Mouse (Mus musculus) heart, postnatal 0 days (tissue): ENCODE measurements around the gene Tbc1d10c. TPM values are rescaled to one million over a fixed set of nuclear protein-coding genes. Genes with fewer than 3 reads are reported as not detected.

ENCODE experiments used
- ATAC-seq: fragments of 200-750 bp; cut with Nextera tagmentation; 2 replicates; pipeline ENCODE4 v1.8.0; 2017; ENCODE audit warnings: low read depth, moderate number of reproducible peaks, moderate library complexity; ENCODE audit not compliant: insufficient read depth
- DNase-seq: peaks from one replicate; pipeline ENCODE4 v3.0.0-alpha.2; 2016; ENCODE audit warnings: low spot score
- H3K27ac ChIP-seq: fragments of 300-500 bp; sonication (generic); 2 replicates; pipeline ENCODE4 v1.5.1; 2014; ENCODE audit warnings: low read depth, mild to moderate bottlenecking
- H3K27me3 ChIP-seq: fragments of 300-500 bp; sonication (generic); 2 replicates; pipeline ENCODE4 v1.6.1; 2014; ENCODE audit warnings: low read length, mixed read lengths; ENCODE audit not compliant: control insufficient read depth, insufficient read depth
- H3K36me3 ChIP-seq: fragments of 300-500 bp; sonication (generic); replicated peaks from 2 replicates; pipeline ENCODE4 v1.6.1; 2014; ENCODE audit warnings: low read length, mixed read lengths; ENCODE audit not compliant: control insufficient read depth, insufficient read depth
- H3K4me1 ChIP-seq: fragments of 300-500 bp; sonication (generic); 2 replicates; pipeline ENCODE4 v1.6.1; 2014; ENCODE audit warnings: antibody characterized with exemption; ENCODE audit not compliant: control insufficient read depth, insufficient read depth
- H3K4me2 ChIP-seq: fragments of 300-500 bp; sonication (generic); 2 replicates; pipeline ENCODE4 v1.6.1; 2014; ENCODE audit warnings: low read depth, mild to moderate bottlenecking, low read length, moderate library complexity
- H3K4me3 ChIP-seq: fragments of 300-500 bp; sonication (generic); 2 replicates; pipeline ENCODE4 v1.5.1; 2014; ENCODE audit warnings: low read depth, low read length
- H3K9ac ChIP-seq: fragments of 300-500 bp; sonication (generic); replicated peaks from 2 replicates; pipeline ENCODE4 v1.6.1; 2014; ENCODE audit warnings: low read depth, low read length, mixed read lengths
- H3K9me3 ChIP-seq: fragments of 300-500 bp; sonication (generic); replicated peaks from 2 replicates; pipeline ENCODE4 v1.6.1; 2016; ENCODE audit warnings: low read length; ENCODE audit not compliant: control insufficient read depth
- CTCF ChIP-seq: IDR thresholded peaks from 2 replicates; pipeline ENCODE4 v1.5.1; 2016; ENCODE audit warnings: antibody characterized with exemption, control low read depth, low read depth
- EP300 ChIP-seq: IDR thresholded peaks from 2 replicates; pipeline ENCODE4 v1.6.1; 2016; ENCODE audit warnings: antibody characterized with exemption, low read depth
- WGBS: fragments of 180-500 bp; shearing (Covaris S2); extraction: QIAGEN DNeasy Blood & Tissue Kit; methylation state at CpG from one replicate; pipeline ENCODE4 v1.1.7; 2014; 5-methylcytosine and 5-hydroxymethylcytosine counted together
- polyA plus RNA-seq: library from polyadenylated mRNA; unstranded; fragments of >200 nt; fragmentation: Nextera tagmentation; extraction: Ambion mirVana; gene quantifications from 2 replicates; pipeline ENCODE4 v1.2.1, GENCODE M21; 2015
- total RNA-seq: library from RNA; depleted of rRNA; stranded (reverse); fragments of >200 nt; gene quantifications from 2 replicates; pipeline ENCODE4 v1.2.3, GENCODE M21; 2014; ENCODE audit warnings: low replicate concordance

Tbc1d10c gene
- total and polyA plus RNA-seq, 2 experiments from 2014 or later: 2.7 TPM; not detected in 1

DNA sequence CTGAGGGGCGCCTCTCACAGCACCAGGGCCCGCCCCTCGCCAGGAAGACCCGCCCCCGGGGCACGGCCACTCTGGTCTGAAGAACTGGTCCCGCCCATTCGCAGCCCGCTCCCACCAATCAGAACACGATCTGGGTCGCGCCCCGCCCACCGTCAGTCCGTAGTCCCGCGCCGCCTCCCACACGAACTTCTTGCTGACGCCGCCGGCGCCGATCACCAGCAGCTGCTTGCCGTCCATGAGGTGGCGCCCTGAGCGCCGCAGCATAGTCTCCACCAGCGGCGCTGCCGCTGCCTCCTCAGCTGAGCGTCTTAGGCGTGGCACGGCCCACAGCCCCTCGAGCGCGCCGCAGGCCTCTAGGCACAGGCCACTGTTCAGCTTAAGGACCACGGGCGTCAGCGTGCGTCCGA is 21.7 kb downstream of the Tbc1d10c start:
- Histone ChIP-seq H3K4me2 (peak overlapping the region; percentile 73), H3K9me3 (no peaks in the 10 kb centered on the region), H3K4me1 (peaks cover 38% of the 10 kb centered on the region), H3K4me3 (peak overlapping the region; percentile 40), H3K9ac (peak overlapping the region; percentile 68), H3K27me3 (no peaks in the 10 kb centered on the region), H3K27ac (peak overlapping the region; percentile 92), H3K36me3 (0 out of 2 replicates have a peak, but pooled peaks cover 8% of the 10 kb centered on the region)
- peak; percentile 99 for DNase-seq
- ATAC-seq: peak; percentile 84
- WGBS: under 1% methylated on average over 43 of the region's 43 CpGs
- peak; percentile 65; the same call in 1 of the 2 replicates for TF ChIP-seq EP300
- peak; percentile 95 for TF ChIP-seq CTCF

GRCm38 (mm10) chr19:4166678-4167476 is 24.2 kb downstream of the Tbc1d10c start:
- no peak overlapping the region for H3K9ac ChIP-seq
- 0 out of 2 replicates have a peak, but pooled peaks cover 8% of the 10 kb centered on the region for H3K36me3 ChIP-seq
- H3K4me1 ChIP-seq: peaks cover 29% of the 10 kb centered on the region
- no peak overlapping the region for H3K4me2 ChIP-seq
- DNase-seq (peak; percentile 61), ATAC-seq (peak; percentile 10)
- H3K27ac ChIP-seq: peak overlapping the region; percentile 79
- no peak overlapping the region for H3K4me3 ChIP-seq
- TF ChIP-seq CTCF (no peak), EP300 (peak; percentile 72; the same call in 1 of the 2 replicates)
- no peaks in the 10 kb centered on the region for H3K9me3 ChIP-seq
- 32% methylated on average over 9 of the region's 9 CpGs for WGBS
- no peaks in the 10 kb centered on the region for H3K27me3 ChIP-seq

DNA sequence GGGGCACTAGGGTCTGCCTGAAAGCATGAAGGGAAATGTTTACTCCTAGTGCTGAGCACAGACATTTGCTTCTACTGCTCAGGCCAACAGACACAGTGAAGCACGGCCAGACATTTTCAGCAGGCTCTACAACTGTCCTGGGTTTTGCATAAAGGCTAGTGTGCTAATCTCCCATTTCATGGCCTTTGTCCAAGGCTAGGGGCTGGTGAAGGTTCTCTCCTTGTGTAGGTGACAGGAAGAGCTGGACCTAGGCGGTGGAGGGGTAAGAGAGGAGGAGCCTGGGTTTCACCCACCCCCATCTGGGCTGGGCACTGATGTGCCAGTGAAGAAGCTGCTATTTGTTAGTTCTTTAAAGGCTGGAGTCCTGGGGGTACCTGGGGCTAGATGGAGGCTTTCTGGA is 26.4 kb downstream of the Tbc1d10c start:
- no peak for ATAC-seq
- WGBS: 59% methylated on average over 2 of the region's 2 CpGs

GRCm38 (mm10) chr19:4164100-4164499 is 27.0 kb downstream of the Tbc1d10c start:
- TF ChIP-seq EP300: no peak
- no peak for TF ChIP-seq CTCF
- H3K4me2 ChIP-seq: no peak overlapping the region
- no peaks in the 10 kb centered on the region for H3K27me3 ChIP-seq
- H3K4me3 ChIP-seq: no peak overlapping the region
- H3K27ac ChIP-seq: no peak overlapping the region
- DNase-seq (no peak), ATAC-seq (no peak)
- WGBS: 75% methylated on average over 3 of the region's 3 CpGs
- H3K36me3 ChIP-seq: peaks cover 32% of the 10 kb centered on the region
- peaks cover 7% of the 10 kb centered on the region for H3K4me1 ChIP-seq
- H3K9me3 ChIP-seq: no peaks in the 10 kb centered on the region
- H3K9ac ChIP-seq: no peak overlapping the region

More for the DNA sequence above, 26.4 kb downstream of the Tbc1d10c start:
- no peak overlapping the region for H3K27ac ChIP-seq
- H3K4me2 ChIP-seq: no peak overlapping the region
- no peaks in the 10 kb centered on the region for H3K27me3 ChIP-seq
- peaks cover 7% of the 10 kb centered on the region for H3K4me1 ChIP-seq
- TF ChIP-seq CTCF (no peak), EP300 (no peak)
- H3K36me3 ChIP-seq: peaks cover 26% of the 10 kb centered on the region
- H3K9me3 ChIP-seq: no peaks in the 10 kb centered on the region
- no peak for DNase-seq
- H3K4me3 ChIP-seq: no peak overlapping the region
- no peak overlapping the region for H3K9ac ChIP-seq

DNA sequence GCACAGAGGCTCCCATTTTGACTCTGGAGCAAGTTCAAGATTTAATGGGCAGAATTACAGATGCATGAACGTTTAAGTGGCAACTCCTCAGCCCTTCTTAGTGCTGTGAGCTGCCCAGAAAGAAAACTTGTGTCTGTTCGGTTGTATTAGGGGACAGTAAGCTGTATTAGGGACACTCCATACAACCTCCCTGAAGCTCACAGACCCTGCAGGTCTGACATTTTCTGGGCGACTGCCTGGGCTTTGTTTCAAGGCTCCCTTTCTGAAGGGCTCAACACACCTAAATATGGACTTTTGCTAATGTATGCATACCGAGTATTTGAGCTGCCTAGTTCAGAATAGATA is 27.6 kb downstream of the Tbc1d10c start:
- DNase-seq (no peak), ATAC-seq (no peak)
- Histone ChIP-seq H3K36me3 (peaks cover 38% of the 10 kb centered on the region), H3K4me1 (peaks cover 7% of the 10 kb centered on the region), H3K27me3 (no peaks in the 10 kb centered on the region), H3K4me3 (peak overlapping the region; percentile 80), H3K9me3 (no peaks in the 10 kb centered on the region), H3K9ac (peak overlapping the region; percentile 81; the same call in 1 of the 2 replicates), H3K27ac (peak overlapping the region; percentile 44; the same call in 1 of the 2 replicates), H3K4me2 (peak overlapping the region; percentile 81)
- TF ChIP-seq EP300 (peak; percentile 13; the same call in 1 of the 2 replicates), CTCF (no peak)
- 35% methylated on average over 4 of the region's 4 CpGs for WGBS
